Mouse (Mus musculus) lung, embryonic 14.5 days (tissue): Measurements from ENCODE around the gene Klc1. TPM values are rescaled to one million over a fixed set of nuclear protein-coding genes. Genes with fewer than 3 reads are reported as not detected.

Source experiments
- ATAC-seq: fragments of 200-750 bp; cut with Nextera tagmentation; 2 replicates; pipeline ENCODE4 v1.8.0; 2017; ENCODE audit warnings: mild to moderate bottlenecking, moderate TSS enrichment, moderate library complexity; ENCODE audit not compliant: insufficient read depth
- DNase-seq: peaks from one replicate; pipeline ENCODE4 v3.0.0-alpha.2; 2015
- H3K27ac ChIP-seq: fragments of 300-500 bp; sonication (generic); 2 replicates; pipeline ENCODE4 v1.5.1; 2014; ENCODE audit warnings: low read depth, mild to moderate bottlenecking, moderate library complexity
- H3K27me3 ChIP-seq: fragments of 300-500 bp; sonication (generic); 2 replicates; pipeline ENCODE4 v1.6.1; 2014; ENCODE audit warnings: low read length, control low read depth; ENCODE audit not compliant: insufficient read depth
- H3K36me3 ChIP-seq: fragments of 300-500 bp; sonication (generic); 2 replicates; pipeline ENCODE4 v1.6.1; 2014; ENCODE audit warnings: control low read depth; ENCODE audit not compliant: insufficient read depth
- H3K4me1 ChIP-seq: fragments of 300-500 bp; sonication (generic); 2 replicates; pipeline ENCODE4 v1.6.1; 2014; ENCODE audit warnings: antibody characterized with exemption, control low read depth; ENCODE audit not compliant: insufficient read depth
- H3K4me2 ChIP-seq: fragments of 300-500 bp; sonication (generic); 2 replicates; pipeline ENCODE4 v1.6.1; 2014; ENCODE audit warnings: mild to moderate bottlenecking
- H3K4me3 ChIP-seq: fragments of 300-500 bp; sonication (generic); 2 replicates; pipeline ENCODE4 v1.5.1; 2014; ENCODE audit warnings: low read depth, low read length
- H3K9ac ChIP-seq: fragments of 300-500 bp; sonication (generic); 2 replicates; pipeline ENCODE4 v1.6.1; 2014
- H3K9me3 ChIP-seq: fragments of 300-500 bp; sonication (generic); 2 replicates; pipeline ENCODE4 v1.6.1; 2016; ENCODE audit warnings: low read depth, low read length, control low read depth
- CTCF ChIP-seq: IDR thresholded peaks from 2 replicates; pipeline ENCODE4 v1.5.1; 2016; ENCODE audit warnings: antibody characterized with exemption, low read depth
- WGBS: fragments of 180-500 bp; shearing (Covaris S2); extraction: QIAGEN DNeasy Blood & Tissue Kit; methylation state at CpG from one replicate; pipeline ENCODE4 v1.1.7; 2014; 5-methylcytosine and 5-hydroxymethylcytosine counted together
- polyA plus RNA-seq: library from polyadenylated mRNA; unstranded; fragments of >200 nt; fragmentation: Nextera tagmentation; extraction: Ambion mirVana; gene quantifications from 2 replicates; pipeline ENCODE4 v1.2.1, GENCODE M21; 2014

The Klc1 gene
- polyA plus RNA-seq, 1 experiment from 2014 or later, result 96.7 TPM

- no peaks in the 10 kb centered on the region for H3K9me3 ChIP-seq
- no peak overlapping the region for H3K4me2 ChIP-seq
- DNase-seq, result no peak
- H3K27ac ChIP-seq, result no peak overlapping the region
- 73% methylated on average over 4 of the region's 4 CpGs for WGBS
- TF ChIP-seq CTCF, result no peak
- peaks cover 48% of the 10 kb centered on the region for H3K36me3 ChIP-seq
- H3K27me3 ChIP-seq, result no peaks in the 10 kb centered on the region
- H3K4me3 ChIP-seq, result no peak overlapping the region
- H3K4me1 ChIP-seq, result 0 out of 2 replicates have a peak, but pooled peaks cover 3% of the 10 kb centered on the region
- no peak overlapping the region for H3K9ac ChIP-seq
- ATAC-seq, result no peak
Observed at GRCm38 (mm10) chr12:111821931-111822330, 63.3 kb downstream of the Klc1 start.

GRCm38 (mm10) chr12:111827556-111827955 lies 68.9 kb downstream of the Klc1 start:
- 93% methylated on average over 12 of the region's 12 CpGs for WGBS
- H3K9me3 ChIP-seq, result no peaks in the 10 kb centered on the region
- no peak overlapping the region for H3K27ac ChIP-seq
- H3K4me3 ChIP-seq, result no peak overlapping the region
- no peak overlapping the region for H3K9ac ChIP-seq
- no peaks in the 10 kb centered on the region for H3K27me3 ChIP-seq
- peaks cover 98% of the 10 kb centered on the region for H3K36me3 ChIP-seq
- no peak overlapping the region for H3K4me2 ChIP-seq
- no peak for TF ChIP-seq CTCF
- ATAC-seq (no peak), DNase-seq (no peak)
- no peaks in the 10 kb centered on the region for H3K4me1 ChIP-seq

- WGBS, result 82% methylated on average over 5 of the region's 5 CpGs
- ATAC-seq (no peak), DNase-seq (no peak)
- Histone ChIP-seq H3K9me3 (no peaks in the 10 kb centered on the region), H3K27me3 (no peaks in the 10 kb centered on the region), H3K4me3 (no peak overlapping the region), H3K9ac (no peak overlapping the region; the same call in 1 of the 2 replicates), H3K4me2 (no peak overlapping the region), H3K36me3 (peaks cover 100% of the 10 kb centered on the region), H3K4me1 (no peaks in the 10 kb centered on the region), H3K27ac (no peak overlapping the region)
- no peak for TF ChIP-seq CTCF
Observed at GRCm38 (mm10) chr12:111829447-111829846, 70.8 kb downstream of the Klc1 start.

GRCm38 (mm10) chr12:111829954-111830353 lies 71.3 kb downstream of the Klc1 start:
- Histone ChIP-seq H3K27me3 (no peaks in the 10 kb centered on the region), H3K27ac (no peak overlapping the region), H3K9ac (no peak overlapping the region), H3K4me3 (no peak overlapping the region), H3K36me3 (peaks cover 100% of the 10 kb centered on the region), H3K4me1 (no peaks in the 10 kb centered on the region), H3K9me3 (no peaks in the 10 kb centered on the region), H3K4me2 (no peak overlapping the region)
- DNase-seq (no peak), ATAC-seq (no peak)
- no peak for TF ChIP-seq CTCF
- WGBS, result 91% methylated on average over 9 of the region's 9 CpGs

GRCm38 (mm10) chr12:111830375-111830774 lies 71.7 kb downstream of the Klc1 start:
- Histone ChIP-seq H3K36me3 (peaks cover 100% of the 10 kb centered on the region), H3K4me2 (no peak overlapping the region), H3K4me1 (no peaks in the 10 kb centered on the region), H3K27me3 (no peaks in the 10 kb centered on the region), H3K27ac (no peak overlapping the region), H3K9me3 (no peaks in the 10 kb centered on the region), H3K9ac (no peak overlapping the region), H3K4me3 (no peak overlapping the region)
- no peak for TF ChIP-seq CTCF
- DNase-seq (no peak), ATAC-seq (no peak)
- WGBS, result 82% methylated on average over 10 of the region's 10 CpGs

GRCm38 (mm10) chr12:111832643-111833042 lies 74.0 kb downstream of the Klc1 start:
- no peak for TF ChIP-seq CTCF
- no peaks in the 10 kb centered on the region for H3K9me3 ChIP-seq
- H3K4me2 ChIP-seq, result no peak overlapping the region
- no peaks in the 10 kb centered on the region for H3K27me3 ChIP-seq
- H3K4me1 ChIP-seq, result no peaks in the 10 kb centered on the region
- no peak overlapping the region for H3K9ac ChIP-seq
- H3K36me3 ChIP-seq, result peaks cover 100% of the 10 kb centered on the region
- DNase-seq (no peak), ATAC-seq (no peak)
- H3K4me3 ChIP-seq, result no peak overlapping the region
- 83% methylated on average over 5 of the region's 5 CpGs for WGBS
- no peak overlapping the region for H3K27ac ChIP-seq

GRCm38 (mm10) chr12:111833457-111833856 lies 74.8 kb downstream of the Klc1 start:
- Histone ChIP-seq H3K9ac (no peak overlapping the region), H3K27me3 (no peaks in the 10 kb centered on the region), H3K36me3 (peaks cover 100% of the 10 kb centered on the region), H3K9me3 (no peaks in the 10 kb centered on the region), H3K4me3 (no peak overlapping the region), H3K4me1 (no peaks in the 10 kb centered on the region), H3K27ac (no peak overlapping the region), H3K4me2 (no peak overlapping the region)
- WGBS, result 82% methylated on average over 10 of the region's 10 CpGs
- no peak for DNase-seq
- peak; percentile 33; the same call in 1 of the 2 replicates for ATAC-seq
- TF ChIP-seq CTCF, result no peak
